Mouse (Mus musculus) neural tube, embryonic 11.5 days (tissue): ENCODE results near the gene Erbb3. TPM values are rescaled to one million over a fixed set of nuclear protein-coding genes. Genes with fewer than 3 reads are reported as not detected.

Source experiments
- ATAC-seq: fragments of 200-750 bp; cut with Nextera tagmentation; 2 replicates; pipeline ENCODE4 v1.8.0; 2017; ENCODE audit warnings: moderate number of reproducible peaks, mild to moderate bottlenecking, moderate TSS enrichment, moderate library complexity; ENCODE audit not compliant: insufficient read depth, low FRiP score, low TSS enrichment
- DNase-seq: peaks from one replicate; pipeline ENCODE4 v3.0.0-alpha.2; 2015; ENCODE audit warnings: low spot score
- H3K27ac ChIP-seq: fragments of 300-500 bp; sonication (generic); 2 replicates; pipeline ENCODE4 v1.5.1; 2014; ENCODE audit warnings: low read depth, mild to moderate bottlenecking, low read length
- H3K27me3 ChIP-seq: fragments of 300-500 bp; sonication (generic); 2 replicates; pipeline ENCODE4 v1.6.1; 2014; ENCODE audit warnings: mild to moderate bottlenecking, low read length, mixed read lengths; ENCODE audit not compliant: control insufficient read depth, insufficient read depth
- H3K36me3 ChIP-seq: fragments of 300-500 bp; sonication (generic); 2 replicates; pipeline ENCODE4 v1.6.1; 2014; ENCODE audit warnings: mild to moderate bottlenecking, low read length, moderate library complexity, mixed read lengths; ENCODE audit not compliant: control insufficient read depth, insufficient read depth
- H3K4me1 ChIP-seq: fragments of 300-500 bp; sonication (generic); 2 replicates; pipeline ENCODE4 v1.6.1; 2014; ENCODE audit warnings: low read length, mixed read lengths; ENCODE audit not compliant: control insufficient read depth, insufficient read depth
- H3K4me2 ChIP-seq: fragments of 300-500 bp; sonication (generic); 2 replicates; pipeline ENCODE4 v1.6.1; 2014; ENCODE audit warnings: low read depth, mild to moderate bottlenecking, moderate library complexity
- H3K4me3 ChIP-seq: fragments of 300-500 bp; sonication (generic); 2 replicates; pipeline ENCODE4 v1.5.1; 2014; ENCODE audit warnings: low read depth, low read length
- H3K9ac ChIP-seq: fragments of 300-500 bp; sonication (generic); 2 replicates; pipeline ENCODE4 v1.6.1; 2014; ENCODE audit warnings: mild to moderate bottlenecking, low read length
- H3K9me3 ChIP-seq: fragments of 300-500 bp; sonication (generic); 2 replicates; pipeline ENCODE4 v1.6.1; 2016; ENCODE audit warnings: low read length; ENCODE audit not compliant: control insufficient read depth
- WGBS: fragments of 180-500 bp; shearing (Covaris S2); extraction: QIAGEN DNeasy Blood & Tissue Kit; methylation state at CpG from one replicate; pipeline ENCODE4 v1.1.7; 2014; 5-methylcytosine and 5-hydroxymethylcytosine counted together
- polyA plus RNA-seq: library from polyadenylated mRNA; unstranded; fragments of >200 nt; fragmentation: Nextera tagmentation; extraction: Ambion mirVana; gene quantifications from 2 replicates; pipeline ENCODE4 v1.2.1, GENCODE M21; 2014

Gene Erbb3
- polyA plus RNA-seq, 1 experiment from 2014 or later = 17.3 TPM

DNA sequence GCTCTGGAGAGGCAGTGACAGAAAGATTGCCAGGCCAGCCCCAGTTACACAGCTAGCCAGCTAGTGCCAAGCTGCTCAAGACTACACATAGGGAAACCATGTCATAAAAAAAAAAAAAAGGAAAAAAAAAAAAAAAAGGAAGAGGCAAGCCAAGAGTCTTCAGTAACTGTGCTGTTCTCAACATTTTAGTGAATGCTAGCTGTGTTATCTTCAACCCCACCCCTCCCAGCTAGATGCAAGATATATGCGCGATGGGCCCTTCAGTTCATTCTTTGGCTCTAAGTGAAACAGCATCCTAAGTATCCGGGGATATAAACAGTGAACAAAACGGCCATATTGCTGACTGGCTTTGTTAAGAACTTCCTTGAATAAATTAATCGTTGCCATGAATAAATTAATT is 3.3 kb upstream of the Erbb3 start:
- H3K4me3 ChIP-seq = no peak overlapping the region
- no peaks in the 10 kb centered on the region for H3K4me1 ChIP-seq
- no peak overlapping the region for H3K27ac ChIP-seq
- no peak for DNase-seq
- no peak for ATAC-seq
- peaks cover 19% of the 10 kb centered on the region for H3K27me3 ChIP-seq
- H3K36me3 ChIP-seq = no peaks in the 10 kb centered on the region
- 74% methylated on average over 5 of the region's 5 CpGs for WGBS
- no peak overlapping the region for H3K9ac ChIP-seq
- no peaks in the 10 kb centered on the region for H3K9me3 ChIP-seq
- H3K4me2 ChIP-seq = no peak overlapping the region

DNA sequence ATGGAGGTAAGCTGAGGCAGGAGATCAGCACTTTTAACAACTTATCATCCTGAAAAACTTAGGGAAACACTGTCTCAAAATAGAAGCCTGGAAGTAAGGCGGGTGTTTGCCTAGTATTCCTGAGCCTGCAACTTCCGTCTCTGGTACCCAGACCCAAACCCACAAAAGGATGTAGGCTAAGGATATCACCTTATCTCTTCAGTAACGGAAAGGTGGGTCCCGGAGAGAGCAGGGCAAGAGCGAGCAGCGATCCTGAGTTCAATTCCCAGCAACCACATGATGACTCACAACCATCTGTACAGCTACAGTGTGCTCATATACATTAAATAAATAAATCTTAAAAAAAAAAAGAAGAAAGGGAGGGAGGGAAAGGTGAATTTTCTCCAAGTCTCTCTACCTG is 2.0 kb upstream of the Erbb3 start:
- Histone ChIP-seq H3K36me3 (no peaks in the 10 kb centered on the region), H3K4me3 (no peak overlapping the region), H3K27me3 (peaks cover 25% of the 10 kb centered on the region), H3K27ac (no peak overlapping the region), H3K9ac (no peak overlapping the region), H3K4me2 (no peak overlapping the region), H3K9me3 (no peaks in the 10 kb centered on the region), H3K4me1 (no peaks in the 10 kb centered on the region)
- no peak for ATAC-seq
- no peak for DNase-seq
- 90% methylated on average over 6 of the region's 6 CpGs for WGBS

DNA sequence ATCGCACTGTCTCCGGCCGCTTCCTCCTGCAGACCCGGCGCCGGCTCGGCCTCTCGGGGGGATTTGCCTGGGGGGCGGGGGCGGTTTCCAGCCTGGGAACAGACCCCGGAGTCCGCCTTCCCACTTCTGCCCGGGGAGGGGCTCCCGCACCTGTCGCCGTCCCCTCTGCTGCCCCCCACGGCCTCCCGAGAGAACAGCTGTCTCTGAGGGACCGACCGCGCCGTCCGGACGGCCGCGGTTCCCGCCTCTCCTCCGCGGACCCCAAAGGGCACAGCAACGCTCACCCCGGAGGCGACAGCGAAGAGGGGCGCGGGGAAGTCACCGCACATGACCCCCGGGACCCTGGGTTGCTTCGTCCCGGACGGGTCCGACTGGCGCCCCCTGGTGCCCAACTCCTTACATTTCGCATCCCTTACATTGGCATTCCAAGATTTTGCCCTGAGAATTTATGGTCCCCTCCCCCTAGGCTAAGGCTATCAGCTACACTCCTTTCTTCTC is 790 bp upstream of the Erbb3 start:
- H3K27ac ChIP-seq = no peak overlapping the region
- H3K4me2 ChIP-seq = peak overlapping the region; percentile 97
- peak; percentile 81 for DNase-seq
- no peaks in the 10 kb centered on the region for H3K4me1 ChIP-seq
- no peaks in the 10 kb centered on the region for H3K36me3 ChIP-seq
- peak overlapping the region; percentile 53 for H3K9ac ChIP-seq
- no peaks in the 10 kb centered on the region for H3K9me3 ChIP-seq
- H3K4me3 ChIP-seq = peak overlapping the region; percentile 63
- peaks cover 26% of the 10 kb centered on the region for H3K27me3 ChIP-seq
- under 1% methylated on average over 33 of the region's 43 CpGs for WGBS
- ATAC-seq = peak; percentile 66

DNA sequence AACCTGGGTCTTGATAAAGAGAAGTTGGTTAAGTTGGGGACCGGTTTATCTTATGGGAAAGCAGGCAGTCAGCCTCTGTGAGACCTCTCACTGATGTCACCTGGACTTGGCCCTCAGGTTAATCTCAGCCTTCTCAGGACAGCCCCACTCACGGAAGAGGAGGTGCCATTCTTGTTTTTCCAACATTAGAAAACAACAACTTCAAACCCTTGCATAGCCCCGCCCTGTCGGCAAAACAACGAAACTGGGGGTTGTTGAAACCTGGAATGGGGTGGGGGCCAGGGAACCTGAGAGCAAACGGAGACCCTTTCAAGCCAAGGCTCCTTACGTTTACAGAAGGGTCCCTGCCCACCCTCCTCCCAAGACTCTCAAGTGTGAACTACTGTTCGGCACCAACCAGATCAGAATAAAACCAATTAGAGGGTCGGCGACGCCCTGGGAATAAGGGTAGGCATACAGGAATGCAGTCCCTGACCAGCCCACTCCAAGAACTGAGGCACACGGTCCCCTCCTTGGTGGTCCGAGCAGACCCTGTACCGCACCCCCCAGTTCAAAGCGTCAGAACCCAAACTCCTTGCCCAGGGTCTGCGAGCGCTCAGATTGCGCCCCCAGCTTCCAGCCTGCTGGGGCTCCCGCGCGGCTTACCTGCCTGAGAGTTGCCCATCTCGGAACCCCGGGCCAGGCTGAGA is 533 bp downstream of the Erbb3 start:
- H3K4me3 ChIP-seq = peak overlapping the region; percentile 63
- WGBS = 2% methylated on average over 23 of the region's 23 CpGs
- peak overlapping the region; percentile 97 for H3K4me2 ChIP-seq
- H3K9me3 ChIP-seq = no peaks in the 10 kb centered on the region
- H3K9ac ChIP-seq = peak overlapping the region; percentile 20
- ATAC-seq (no peak), DNase-seq (no peak)
- H3K4me1 ChIP-seq = no peaks in the 10 kb centered on the region
- peaks cover 28% of the 10 kb centered on the region for H3K27me3 ChIP-seq
- no peaks in the 10 kb centered on the region for H3K36me3 ChIP-seq
- no peak overlapping the region for H3K27ac ChIP-seq

DNA sequence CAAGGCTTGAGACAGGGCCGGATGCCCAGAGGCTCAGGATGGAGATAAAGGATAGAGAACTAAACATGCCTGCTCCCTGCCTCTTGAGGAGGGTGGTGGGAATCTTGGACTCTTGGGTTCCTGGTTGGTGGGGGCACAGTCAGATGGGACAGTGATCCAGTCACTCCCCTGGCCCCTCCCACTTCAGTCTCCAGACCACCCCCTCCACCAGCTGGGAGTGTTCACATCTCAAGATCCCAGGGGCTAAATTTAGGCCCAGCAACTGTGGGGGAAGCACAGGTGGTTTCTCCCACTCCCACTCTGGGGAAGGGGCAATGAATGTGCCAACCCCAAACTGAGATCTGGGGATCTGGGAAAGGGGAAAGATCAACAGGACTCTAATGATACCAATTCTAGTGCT is 1.3 kb downstream of the Erbb3 start:
- no peak for DNase-seq
- Histone ChIP-seq H3K4me1 (no peaks in the 10 kb centered on the region), H3K27ac (no peak overlapping the region), H3K4me2 (peak overlapping the region; percentile 16; the same call in 1 of the 2 replicates), H3K27me3 (peaks cover 28% of the 10 kb centered on the region), H3K36me3 (no peaks in the 10 kb centered on the region), H3K4me3 (0 out of 2 replicates have a peak overlapping the region, but pooled peaks have one; percentile 4), H3K9me3 (no peaks in the 10 kb centered on the region), H3K9ac (no peak overlapping the region)
- no peak for ATAC-seq
- 46% methylated on average over 1 of the region's 1 CpGs for WGBS

DNA sequence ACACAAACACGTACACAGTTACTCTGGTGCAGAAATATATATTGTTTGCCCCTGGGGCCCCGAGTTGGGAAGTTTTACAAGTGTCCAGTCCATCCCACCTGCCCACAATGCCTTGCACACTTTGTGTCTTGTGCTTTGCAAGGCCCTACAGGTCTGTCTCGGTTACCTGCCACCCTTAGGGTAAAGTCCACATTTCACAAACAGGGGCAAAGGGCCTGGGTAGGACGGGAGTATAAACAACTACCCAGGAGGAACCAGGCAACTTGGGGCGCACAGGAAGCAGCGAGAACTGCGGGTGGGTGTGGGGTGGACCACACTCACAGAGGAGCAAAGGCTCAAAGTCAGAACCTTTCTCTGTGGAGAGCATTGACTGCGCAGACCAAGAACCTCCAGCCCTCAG is 1.8 kb downstream of the Erbb3 start:
- no peaks in the 10 kb centered on the region for H3K4me1 ChIP-seq
- peaks cover 28% of the 10 kb centered on the region for H3K27me3 ChIP-seq
- H3K36me3 ChIP-seq = no peaks in the 10 kb centered on the region
- ATAC-seq = no peak
- no peaks in the 10 kb centered on the region for H3K9me3 ChIP-seq
- H3K9ac ChIP-seq = no peak overlapping the region; the same call in 1 of the 2 replicates
- 0 out of 2 replicates have a peak overlapping the region, but pooled peaks have one; percentile 4 for H3K4me3 ChIP-seq
- 58% methylated on average over 8 of the region's 8 CpGs for WGBS
- DNase-seq = no peak
- H3K4me2 ChIP-seq = peak overlapping the region; percentile 16; the same call in 1 of the 2 replicates
- no peak overlapping the region for H3K27ac ChIP-seq

- Histone ChIP-seq H3K27me3 (peaks cover 28% of the 10 kb centered on the region), H3K36me3 (no peaks in the 10 kb centered on the region), H3K4me3 (no peak overlapping the region), H3K4me1 (no peaks in the 10 kb centered on the region), H3K4me2 (peak overlapping the region; percentile 15; the same call in 1 of the 2 replicates), H3K27ac (no peak overlapping the region), H3K9me3 (no peaks in the 10 kb centered on the region), H3K9ac (no peak overlapping the region)
- no peak for DNase-seq
- no peak for ATAC-seq
- WGBS = 55% methylated on average over 4 of the region's 4 CpGs
Measured at GRCm38 (mm10) chr10:128587120-128587519, 2.3 kb downstream of the Erbb3 start.

- no peak for DNase-seq
- WGBS = 13% methylated on average over 1 of the region's 1 CpGs
- Histone ChIP-seq H3K4me3 (no peak overlapping the region), H3K4me1 (no peaks in the 10 kb centered on the region), H3K27ac (no peak overlapping the region), H3K27me3 (peaks cover 28% of the 10 kb centered on the region), H3K9ac (no peak overlapping the region), H3K36me3 (no peaks in the 10 kb centered on the region), H3K4me2 (0 out of 2 replicates have a peak overlapping the region, but pooled peaks have one; percentile 3), H3K9me3 (no peaks in the 10 kb centered on the region)
- no peak for ATAC-seq
Measured at GRCm38 (mm10) chr10:128586546-128586945, 2.9 kb downstream of the Erbb3 start.

GRCm38 (mm10) chr10:128584386-128584785 is 5.1 kb downstream of the Erbb3 start:
- H3K9ac ChIP-seq = no peak overlapping the region
- H3K9me3 ChIP-seq = no peaks in the 10 kb centered on the region
- H3K4me1 ChIP-seq = no peaks in the 10 kb centered on the region
- H3K4me2 ChIP-seq = no peak overlapping the region
- no peak overlapping the region for H3K27ac ChIP-seq
- no peaks in the 10 kb centered on the region for H3K36me3 ChIP-seq
- H3K27me3 ChIP-seq = peaks cover 25% of the 10 kb centered on the region
- DNase-seq (no peak), ATAC-seq (no peak)
- H3K4me3 ChIP-seq = no peak overlapping the region
- WGBS = 6% methylated on average over 4 of the region's 4 CpGs
